Mouse (Mus musculus): ENCODE data around the gene S100a11.
"Not testable (repeated sequence)": the region's sequence is repeated elsewhere in the genome, so short reads cannot be mapped to it uniquely, and the experiment has no call there.

The S100a11 gene

GRCm38 (mm10) chr3:93520330-93521193 lies at the start of gene S100a11:
Gene S100a11 (plus strand): TSS chr3:93520488.
- peak in 1 of 2 experiments; percentile 21 for DNase-seq (ENCODE audit: low read depth in 2 of 2, low spot score in 2 of 2)

- DNase-seq (ENCODE audit: low read depth in 2 of 2, low spot score in 2 of 2) = no peak
Measured at GRCm38 (mm10) chr3:93480053-93480452, 40.2 kb upstream of the S100a11 start.

- no peak for DNase-seq (ENCODE audit: low read depth in 2 of 2, low spot score in 2 of 2)
Measured at GRCm38 (mm10) chr3:93481982-93482616, 38.2 kb upstream of the S100a11 start.

- no peak for DNase-seq (ENCODE audit: low read depth in 2 of 2, low spot score in 2 of 2)
Measured at GRCm38 (mm10) chr3:93485611-93486010, 34.7 kb upstream of the S100a11 start.

GRCm38 (mm10) chr3:93488541-93488940 lies 31.7 kb upstream of the S100a11 start:
- DNase-seq (ENCODE audit: low read depth in 2 of 2, low spot score in 2 of 2) = no peak

GRCm38 (mm10) chr3:93492176-93492575 lies 28.1 kb upstream of the S100a11 start:
- no peak for DNase-seq (ENCODE audit: low read depth in 2 of 2, low spot score in 2 of 2)

GRCm38 (mm10) chr3:93493992-93494391 lies 26.3 kb upstream of the S100a11 start:
- DNase-seq (ENCODE audit: low read depth in 2 of 2, low spot score in 2 of 2) = peak; percentile 38 to 46

GRCm38 (mm10) chr3:93494774-93495173 lies 25.5 kb upstream of the S100a11 start:
- not testable (repeated sequence) for DNase-seq (ENCODE audit: low read depth in 2 of 2, low spot score in 2 of 2)

GRCm38 (mm10) chr3:93497131-93497530 lies 23.2 kb upstream of the S100a11 start:
- DNase-seq (ENCODE audit: low read depth in 2 of 2, low spot score in 2 of 2) = no peak

GRCm38 (mm10) chr3:93499129-93499528 lies 21.2 kb upstream of the S100a11 start:
- no peak for DNase-seq (ENCODE audit: low read depth in 2 of 2, low spot score in 2 of 2)

- no peak for DNase-seq (ENCODE audit: low read depth in 2 of 2, low spot score in 2 of 2)
Measured at GRCm38 (mm10) chr3:93504536-93505189, 15.6 kb upstream of the S100a11 start.

GRCm38 (mm10) chr3:93505960-93506863 lies 14.1 kb upstream of the S100a11 start:
- DNase-seq (ENCODE audit: low read depth in 2 of 2, low spot score in 2 of 2) = peak; percentile 75 to 87

GRCm38 (mm10) chr3:93506881-93507325 lies 13.4 kb upstream of the S100a11 start:
- DNase-seq (ENCODE audit: low read depth in 2 of 2, low spot score in 2 of 2) = peak; percentile 7 to 13

GRCm38 (mm10) chr3:93509301-93509700 lies 11.0 kb upstream of the S100a11 start:
- DNase-seq (ENCODE audit: low read depth in 2 of 2, low spot score in 2 of 2) = no peak

- DNase-seq (ENCODE audit: low read depth in 2 of 2, low spot score in 2 of 2) = no peak
Measured at GRCm38 (mm10) chr3:93511036-93511435, 9.3 kb upstream of the S100a11 start.

GRCm38 (mm10) chr3:93511801-93512200 lies 8.5 kb upstream of the S100a11 start:
- DNase-seq (ENCODE audit: low read depth in 2 of 2, low spot score in 2 of 2) = no peak

- no peak for DNase-seq (ENCODE audit: low read depth in 2 of 2, low spot score in 2 of 2)
Measured at GRCm38 (mm10) chr3:93512386-93513101, 7.7 kb upstream of the S100a11 start.

- DNase-seq (ENCODE audit: low read depth in 2 of 2, low spot score in 2 of 2) = peak in 1 of 2 experiments; percentile 10
Measured at GRCm38 (mm10) chr3:93514628-93515027, 5.7 kb upstream of the S100a11 start.

GRCm38 (mm10) chr3:93517343-93517742 lies 2.9 kb upstream of the S100a11 start:
- DNase-seq (ENCODE audit: low read depth in 2 of 2, low spot score in 2 of 2) = no peak

- DNase-seq (ENCODE audit: low read depth in 2 of 2, low spot score in 2 of 2) = no peak
Measured at GRCm38 (mm10) chr3:93519856-93520329, 395 bp upstream of the S100a11 start.
